Mouse (Mus musculus): Measurements from ENCODE around the gene Tmem170b.

Gene Tmem170b

DNA sequence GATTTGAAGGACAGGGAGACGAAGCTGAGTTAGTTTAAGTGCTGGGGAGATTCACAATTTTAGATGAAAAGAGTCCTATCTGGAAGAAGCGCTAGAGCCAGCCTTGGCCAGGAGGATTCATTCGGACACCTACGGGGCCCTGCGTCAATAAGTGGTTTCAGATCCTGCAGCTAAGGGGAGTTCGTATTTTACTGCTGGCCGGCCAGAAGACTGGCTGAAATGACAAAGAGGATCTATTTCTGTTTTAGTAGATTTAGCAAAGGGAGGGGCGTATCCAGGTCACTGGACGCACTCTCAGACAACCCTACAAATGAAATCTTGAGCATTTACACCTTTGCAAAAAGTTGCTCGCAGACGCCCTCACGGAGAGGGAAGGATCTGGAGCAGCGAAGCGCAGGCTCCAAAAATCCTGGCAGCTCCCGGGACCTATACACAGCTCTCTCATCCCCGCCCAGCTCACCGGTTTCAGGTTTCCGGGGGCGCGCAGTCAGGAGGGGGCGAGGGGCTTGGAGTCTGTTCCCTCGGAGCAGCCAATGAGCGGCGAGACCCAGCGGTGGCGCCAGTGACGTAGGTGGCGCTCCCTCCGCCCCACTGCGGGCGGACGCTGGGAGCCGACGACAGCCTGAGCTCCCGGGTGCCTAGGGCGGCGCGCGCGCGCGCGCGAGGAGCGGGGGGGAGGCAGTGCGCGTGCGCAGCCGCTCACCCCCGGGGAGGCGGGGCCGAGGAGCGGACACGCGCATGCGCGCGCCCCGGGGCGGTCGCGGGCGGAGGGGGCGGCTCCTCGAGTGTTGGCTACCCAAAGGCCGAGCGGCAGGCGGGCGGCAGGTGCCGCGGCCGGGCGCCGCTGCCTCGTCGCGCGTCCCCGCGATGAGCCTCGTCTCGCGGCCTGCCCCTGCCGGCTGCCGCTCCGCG, at the start of gene Tmem170b:
Gene Tmem170b (plus strand): TSS at position 809 of the 912 bp plus-strand sequence.
- DNase-seq = peak; percentile 99

DNA sequence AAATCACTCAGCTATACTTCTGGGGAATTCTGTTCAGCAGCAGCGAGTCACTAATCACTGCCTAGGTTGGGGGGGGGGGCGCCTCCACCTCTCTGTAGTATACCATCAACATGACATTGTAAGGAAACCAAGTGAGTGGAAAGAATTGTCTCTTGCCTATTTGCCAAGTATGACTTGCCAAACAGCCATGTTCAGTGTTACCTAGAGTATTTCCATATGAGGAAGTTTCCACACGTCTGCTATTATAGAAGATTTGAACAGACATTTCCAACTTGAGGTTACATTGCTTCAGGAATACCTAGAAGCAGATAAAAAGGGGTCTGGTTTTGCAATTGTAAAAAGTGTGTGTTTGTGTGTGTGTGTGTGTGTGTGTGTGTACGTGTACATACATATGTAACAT, 44.7 kb upstream of the Tmem170b start:
- no peak for DNase-seq

DNA sequence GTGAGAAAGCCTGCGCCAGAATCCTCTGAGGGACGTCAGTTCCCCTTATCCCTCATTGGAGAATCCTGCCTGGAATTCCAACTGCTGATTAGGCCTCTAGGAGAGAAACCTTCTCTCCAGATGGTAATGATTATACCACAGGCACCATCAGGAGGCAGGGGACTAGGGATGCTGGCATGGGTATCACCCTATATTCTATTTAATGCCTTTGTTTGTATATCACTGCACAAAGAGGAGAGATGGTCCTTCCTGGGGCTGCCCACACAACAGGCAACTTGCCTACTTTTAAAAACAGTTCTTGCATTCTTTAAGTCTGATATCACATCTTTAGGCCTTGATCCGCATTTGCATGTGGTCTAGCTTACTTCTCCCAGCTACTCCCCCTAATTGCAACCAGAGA, 37.3 kb upstream of the Tmem170b start:
- DNase-seq = no peak

DNA sequence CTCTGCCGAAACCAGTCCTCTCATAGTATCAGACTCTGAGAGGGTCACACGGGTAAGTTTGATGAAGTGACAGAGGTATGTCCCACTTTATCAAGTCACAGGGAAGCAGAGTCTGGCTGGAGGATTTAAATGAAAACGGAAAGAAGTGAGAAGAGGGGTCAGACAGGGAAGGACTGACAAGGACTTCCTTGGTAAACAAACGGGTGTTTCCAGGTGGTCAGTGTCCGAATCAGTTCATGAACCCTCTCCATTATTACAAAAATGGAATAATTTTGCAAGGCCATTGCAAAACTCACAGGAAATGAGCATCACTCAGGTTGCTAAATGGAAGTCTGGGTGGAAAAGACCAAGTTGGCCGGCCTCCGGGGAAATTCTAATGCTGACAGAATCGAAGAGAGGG, 36.8 kb upstream of the Tmem170b start:
- no peak for DNase-seq

DNA sequence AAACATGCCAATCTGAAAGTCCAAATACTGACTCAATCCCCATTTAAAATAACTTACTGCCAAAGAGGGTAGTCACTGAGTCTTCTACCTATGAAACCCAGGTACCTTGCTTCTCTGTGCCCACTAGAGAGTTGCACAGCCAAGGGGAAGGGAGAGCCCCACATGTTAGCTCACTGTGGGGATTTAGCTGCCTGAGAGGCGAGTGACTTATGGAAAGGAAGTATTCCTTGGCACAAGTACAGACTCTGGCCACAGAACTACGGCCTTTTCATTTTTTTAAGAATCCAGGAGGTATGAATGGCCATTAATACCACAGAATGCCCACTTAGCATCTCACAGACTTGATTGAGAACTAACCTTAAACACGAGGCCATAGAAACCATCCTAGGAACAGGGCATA, 35.9 kb upstream of the Tmem170b start:
- no peak for DNase-seq

DNA sequence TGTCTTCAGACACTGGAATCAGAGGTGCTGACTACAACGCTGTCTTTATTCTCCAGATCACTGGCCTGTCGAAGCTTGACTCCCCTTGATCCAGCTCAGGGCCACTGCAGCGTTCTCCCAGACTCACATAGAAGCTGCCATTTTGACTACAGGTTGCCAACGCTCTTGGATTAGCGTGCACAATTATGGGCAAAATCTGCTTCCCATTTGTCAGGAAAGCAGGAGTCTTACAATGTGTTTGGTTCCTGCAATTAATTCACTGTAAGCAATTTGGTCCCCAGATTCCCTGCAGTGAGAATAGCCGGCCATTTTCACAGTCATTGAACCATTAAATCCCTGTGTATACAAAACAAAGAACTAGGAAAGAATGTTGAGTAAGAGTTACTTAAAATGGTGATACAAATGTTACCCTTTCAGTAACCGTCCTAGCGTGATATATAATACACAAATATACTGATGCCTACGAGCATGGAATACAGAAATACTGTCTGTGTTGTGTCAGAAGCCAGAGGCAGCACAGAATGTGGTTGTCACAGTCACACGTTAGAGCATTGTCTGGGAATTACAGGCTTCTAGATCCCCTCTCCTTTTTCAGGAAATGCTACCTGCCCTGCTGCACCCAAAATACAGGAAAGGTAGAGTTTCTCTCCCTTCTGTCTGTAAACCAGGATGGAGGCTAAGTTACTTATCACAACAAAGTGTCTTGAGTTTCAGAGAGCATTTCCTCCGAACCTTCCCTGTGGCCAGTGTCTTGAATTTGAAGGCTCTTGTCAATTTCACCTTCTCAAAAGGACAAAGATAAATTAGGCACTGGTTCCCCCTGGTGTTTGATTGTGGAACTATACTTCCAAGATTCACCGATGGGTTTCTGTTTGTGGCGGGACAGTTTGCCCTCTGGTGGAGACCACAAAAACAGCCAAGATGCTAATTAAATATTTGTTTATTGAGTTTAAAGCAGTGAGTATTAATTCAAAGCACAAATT, 34.0 kb upstream of the Tmem170b start:
- DNase-seq = peak; percentile 95

DNA sequence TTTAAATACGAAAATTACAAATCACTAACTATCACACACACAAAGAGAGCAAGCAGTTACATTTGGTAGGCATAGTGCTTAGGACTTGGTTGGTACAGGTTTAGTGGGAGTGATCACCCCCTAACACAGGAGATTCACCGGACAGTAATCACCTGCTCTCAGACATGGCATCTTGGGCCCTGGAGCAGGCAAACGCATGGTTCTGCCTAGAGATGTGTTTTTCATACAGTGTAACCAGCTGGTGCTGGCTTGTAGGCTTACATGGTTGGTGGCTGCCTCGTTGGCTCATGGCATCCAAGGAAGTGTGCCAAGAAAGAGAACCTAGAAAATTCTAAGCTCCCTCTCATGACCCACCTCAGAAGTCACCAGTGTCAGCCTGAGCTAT, 33.4 kb upstream of the Tmem170b start:
- DNase-seq = no peak

DNA sequence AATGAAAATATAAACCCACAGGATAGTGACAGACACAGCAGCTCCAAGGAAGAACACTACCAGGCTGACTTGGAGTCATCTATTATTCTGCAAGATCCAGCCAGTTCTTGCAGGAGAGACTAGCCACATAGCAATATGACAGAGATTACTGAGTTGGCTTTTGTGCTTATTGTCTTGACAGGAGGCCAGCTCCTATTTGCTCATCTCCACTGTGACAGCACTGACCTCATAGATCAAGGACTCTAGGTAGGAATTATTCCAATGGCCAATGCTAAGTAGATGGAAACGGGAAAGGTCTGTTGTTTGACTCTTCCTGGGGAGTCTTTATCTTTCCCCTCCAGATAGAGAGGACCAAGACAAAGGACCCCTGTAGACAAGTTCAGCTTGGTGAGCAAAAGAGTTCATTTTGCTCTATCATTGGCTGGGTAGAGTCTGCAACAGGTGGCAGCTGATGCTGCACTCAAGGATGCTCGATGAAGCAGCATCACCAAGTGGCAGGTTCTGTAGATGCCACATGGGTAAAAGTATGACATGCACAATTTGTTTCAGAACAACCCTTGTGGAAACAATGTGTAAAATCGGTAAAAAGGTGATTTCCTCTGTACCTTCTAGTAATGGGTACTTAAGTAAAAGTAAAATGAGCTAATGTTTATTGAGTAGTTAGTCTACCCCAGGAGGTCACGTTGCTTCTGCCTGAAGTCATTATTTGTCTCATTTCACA, 32.4 kb upstream of the Tmem170b start:
- DNase-seq = peak; percentile 12

DNA sequence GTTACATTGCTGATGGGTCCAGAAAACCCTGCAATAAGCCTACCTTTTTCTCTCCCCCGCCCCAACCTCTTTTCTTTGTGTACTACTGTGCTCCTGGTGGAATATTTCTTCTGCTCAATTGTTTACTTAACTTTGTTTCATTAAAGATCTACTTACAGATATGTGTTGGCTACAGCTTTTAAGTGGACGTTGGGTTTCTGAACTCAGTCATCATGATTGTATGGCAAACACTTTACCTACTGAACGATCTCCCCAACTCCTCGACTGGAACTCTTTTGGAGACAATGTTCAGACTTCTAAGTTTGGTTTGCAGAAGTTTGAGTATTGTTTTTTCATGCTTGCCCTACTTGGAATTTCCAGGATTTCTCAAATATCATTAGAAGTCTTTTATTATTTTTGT, 24.6 kb upstream of the Tmem170b start:
- no peak for DNase-seq

DNA sequence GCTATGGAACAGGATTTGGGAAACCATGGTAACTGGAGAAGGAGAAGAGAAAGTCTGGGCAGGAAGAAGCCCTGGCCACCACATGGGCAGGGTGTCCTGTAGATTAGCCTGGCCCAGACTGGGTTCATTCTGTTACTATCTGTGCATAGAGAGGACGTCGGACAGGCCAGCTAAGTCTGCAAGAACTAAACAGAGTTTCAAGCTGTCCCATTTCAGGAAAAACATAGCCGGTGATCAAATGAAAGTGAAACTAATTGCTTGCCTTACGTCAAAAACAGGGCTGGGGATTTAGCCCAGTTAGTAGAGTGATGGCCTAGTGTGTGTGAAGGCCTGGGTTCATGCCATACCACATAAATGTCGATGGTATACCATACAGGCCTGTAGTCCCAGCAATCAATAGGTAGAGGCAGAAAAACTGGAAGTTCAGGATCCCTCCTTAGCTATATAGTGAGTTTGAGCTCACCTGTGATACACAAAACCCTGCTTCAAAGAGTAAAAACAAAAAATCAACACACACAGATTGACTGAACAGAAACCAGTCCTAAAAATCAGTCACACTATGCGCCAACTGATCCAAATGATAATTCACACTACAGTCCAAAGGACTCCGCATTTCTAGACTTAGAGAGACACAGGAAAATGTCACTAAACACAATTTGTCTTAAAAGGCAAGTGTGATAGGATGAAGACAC, 21.9 kb upstream of the Tmem170b start:
- no peak for DNase-seq

DNA sequence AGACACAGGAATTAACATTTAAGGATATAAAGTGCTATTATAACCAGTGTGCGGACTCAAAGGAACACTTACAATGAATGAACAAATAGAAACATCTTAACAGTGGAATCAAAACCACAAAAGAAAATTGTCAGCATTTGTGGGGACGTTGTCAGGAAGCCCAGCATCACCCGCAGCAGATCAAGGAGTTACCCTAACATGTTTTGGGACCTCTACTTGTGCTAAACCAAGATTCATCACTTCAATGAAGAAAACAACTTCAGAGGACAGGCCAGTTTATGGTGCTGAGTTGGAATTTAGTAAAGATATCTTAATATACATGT, 21.4 kb upstream of the Tmem170b start:
- no peak for DNase-seq

DNA sequence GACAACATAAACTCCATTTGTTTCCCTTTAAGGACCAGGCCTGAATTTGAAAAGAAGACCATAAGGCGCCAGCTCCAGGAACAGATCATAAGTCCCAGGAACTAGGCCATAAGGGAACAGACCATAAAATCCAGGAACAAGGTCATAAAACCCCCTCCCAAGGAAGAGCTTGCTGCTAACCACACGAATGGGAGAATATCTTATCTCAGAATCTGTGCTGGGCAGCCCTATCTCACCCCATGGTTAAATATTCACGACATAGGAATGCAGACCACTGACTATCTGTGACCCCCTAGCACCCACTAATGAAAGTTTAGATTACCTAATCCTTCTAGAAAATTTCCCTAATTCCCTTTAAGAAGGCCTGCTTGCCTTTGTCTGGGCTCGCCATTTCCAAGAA, 20.8 kb upstream of the Tmem170b start:
- DNase-seq = no peak

DNA sequence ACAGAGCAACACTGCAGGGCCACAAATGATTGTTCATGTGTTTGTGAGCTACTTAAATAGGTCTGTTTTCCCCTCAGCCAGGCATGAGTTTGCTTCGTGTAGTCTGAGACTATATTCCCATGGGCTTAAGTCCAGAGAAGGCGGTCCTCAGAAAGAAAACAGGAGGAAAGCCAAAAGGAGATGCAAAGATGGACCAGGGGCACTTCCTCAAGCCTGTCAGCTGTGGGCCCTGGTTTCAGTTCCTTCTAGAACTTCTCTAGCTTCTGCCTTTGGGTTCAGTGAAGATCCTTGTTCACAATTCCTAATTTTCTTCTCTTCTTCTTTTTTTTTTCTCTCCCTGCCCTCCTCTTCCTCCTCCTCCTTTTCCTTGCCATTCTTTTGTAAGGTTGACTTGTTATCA, 9.0 kb upstream of the Tmem170b start:
- DNase-seq = no peak

DNA sequence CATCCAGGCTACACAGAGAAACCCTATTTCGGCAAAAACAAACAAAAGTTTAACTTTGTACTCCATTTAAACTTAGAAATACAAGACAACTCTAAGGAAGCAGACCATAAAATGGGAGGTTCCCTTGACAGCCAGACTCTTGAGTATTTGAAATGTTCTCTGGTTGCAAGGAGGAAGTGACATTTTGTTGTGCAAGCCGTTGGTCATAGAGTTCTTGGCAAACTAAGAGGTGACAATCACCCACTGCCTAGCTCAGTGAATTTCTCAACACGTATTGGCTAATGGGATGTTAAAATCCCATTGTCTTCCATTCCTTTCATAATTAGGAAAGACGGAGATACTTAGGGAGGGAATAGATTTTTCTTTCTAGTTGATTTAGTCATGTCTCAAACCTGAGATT, 5.7 kb upstream of the Tmem170b start:
- no peak for DNase-seq

DNA sequence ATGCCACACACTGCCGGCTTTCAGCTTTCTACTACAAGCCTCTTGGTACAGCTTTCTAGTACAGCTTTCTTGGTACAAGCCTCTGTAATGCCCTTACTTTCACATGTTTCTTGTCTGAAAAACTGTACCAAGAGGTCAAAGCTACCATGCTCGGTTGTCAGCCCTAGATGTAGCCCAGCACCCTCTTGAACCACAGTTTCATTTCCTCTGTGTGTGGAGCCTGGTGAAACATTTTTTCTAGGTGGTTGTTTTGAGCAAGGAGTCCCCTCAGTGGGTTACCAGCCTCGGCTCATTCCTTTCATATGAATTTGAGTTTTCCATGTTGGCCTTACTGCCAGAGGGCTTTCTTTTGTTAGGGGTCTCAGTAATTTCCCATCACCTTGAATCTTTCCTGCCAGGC, 4.7 kb upstream of the Tmem170b start:
- DNase-seq = no peak

DNA sequence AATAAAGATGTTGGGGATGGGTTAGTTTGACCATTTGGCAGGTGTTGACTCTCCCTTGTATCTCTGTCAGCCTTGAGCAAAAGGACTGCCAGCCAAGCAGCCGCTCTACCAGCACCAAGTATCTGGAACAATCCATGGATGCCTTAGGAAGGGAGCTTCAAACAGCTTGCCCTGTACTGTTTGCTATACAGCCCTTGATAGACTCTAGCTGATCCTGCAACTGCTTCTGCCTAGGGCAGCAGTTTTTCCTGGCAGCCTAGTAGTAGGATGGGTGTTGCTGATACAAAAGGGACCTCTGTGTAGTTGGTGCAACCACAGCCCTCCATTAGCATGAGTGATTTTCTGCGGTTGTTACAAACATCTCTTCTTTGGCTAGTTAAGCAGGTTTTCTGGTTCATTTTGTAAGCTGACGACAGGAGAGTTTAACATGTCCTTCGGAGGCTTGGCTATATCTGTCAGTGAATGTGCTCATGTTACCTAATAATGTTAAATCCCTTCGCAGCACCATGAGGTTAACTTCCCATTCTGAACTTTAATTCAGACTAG, 1.7 kb upstream of the Tmem170b start:
- no peak for DNase-seq

DNA sequence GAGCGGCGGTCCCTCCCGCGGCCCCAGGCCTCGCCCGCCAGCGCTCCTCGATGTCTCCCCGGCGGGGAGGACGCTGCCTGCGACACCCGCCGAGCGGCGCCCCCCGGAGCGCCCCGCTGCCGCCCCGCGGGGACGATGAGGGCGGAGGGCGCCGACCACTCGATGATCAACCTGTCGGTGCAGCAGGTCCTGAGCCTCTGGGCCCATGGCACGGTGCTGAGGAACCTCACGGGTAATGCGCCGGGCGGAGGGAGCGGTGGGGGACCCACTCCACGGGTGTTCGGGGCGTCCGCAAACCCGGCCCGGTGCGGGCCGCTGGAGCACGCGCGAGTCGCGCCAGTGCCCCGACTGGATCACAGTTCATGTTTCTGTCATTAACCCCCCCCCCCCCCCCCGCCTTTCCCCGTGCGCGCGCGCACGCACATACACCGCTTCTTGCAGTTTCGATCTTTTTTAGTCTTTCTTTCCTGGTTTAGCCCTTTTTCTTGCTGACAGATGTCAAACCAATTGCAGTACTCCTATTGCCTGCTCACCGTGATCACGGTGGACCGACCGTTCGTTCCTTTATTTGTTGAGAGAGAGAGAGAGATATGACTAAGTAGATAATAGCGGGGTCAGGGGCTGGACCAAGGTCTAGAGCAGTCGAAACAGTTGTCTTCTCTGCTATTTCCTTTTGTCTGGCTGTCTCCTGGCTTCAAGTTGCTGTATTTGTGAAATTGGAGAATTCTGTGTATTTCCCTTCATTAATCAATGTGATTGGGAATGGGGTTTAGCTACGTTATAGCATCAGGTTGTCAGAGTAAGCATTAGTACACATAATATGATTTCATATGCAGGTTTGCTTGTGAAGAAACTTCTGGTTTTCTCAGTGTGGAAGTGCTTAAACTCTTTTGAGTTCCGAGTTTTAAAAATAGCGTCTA, 634 bp downstream of the Tmem170b start:
- DNase-seq = peak; percentile 70

DNA sequence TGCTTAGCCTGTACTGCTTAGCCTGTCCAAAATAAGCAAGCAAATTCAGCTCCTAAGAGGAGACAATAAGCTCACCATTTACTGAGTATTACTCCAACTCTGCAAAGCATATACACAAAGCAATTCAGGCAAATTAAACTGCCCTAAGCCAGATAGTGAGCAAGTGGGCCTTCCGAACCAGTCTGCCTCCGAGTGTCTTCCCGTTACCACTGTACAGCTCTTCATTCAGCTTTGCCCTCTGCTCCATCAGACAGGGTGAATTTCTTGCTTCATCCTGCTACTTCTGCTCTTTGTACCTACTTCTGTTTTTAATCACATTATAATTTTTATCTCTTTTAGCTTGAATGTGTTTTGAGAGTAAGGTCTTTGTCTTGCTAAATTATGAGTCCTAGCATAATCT, 1.9 kb downstream of the Tmem170b start:
- no peak for DNase-seq

DNA sequence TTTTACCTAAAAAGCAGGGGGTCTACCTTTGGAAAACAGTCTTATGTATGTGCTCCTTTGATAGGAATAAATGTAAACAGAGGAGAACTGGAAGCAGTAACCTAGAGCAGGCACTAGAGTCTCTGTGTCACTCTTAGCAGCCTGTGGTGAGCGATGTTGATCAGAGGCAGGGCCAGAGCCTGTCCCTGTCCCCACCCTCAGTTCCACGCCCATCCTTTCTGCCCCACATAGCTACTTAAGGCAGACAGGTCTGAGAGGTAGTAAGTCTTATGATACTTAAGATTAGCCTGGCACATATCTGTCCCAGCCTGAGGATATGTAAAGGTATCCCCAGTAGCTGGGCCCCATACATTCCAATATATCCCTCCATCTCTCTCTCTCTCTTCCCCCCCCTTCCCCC, 2.9 kb downstream of the Tmem170b start:
- DNase-seq = no peak

DNA sequence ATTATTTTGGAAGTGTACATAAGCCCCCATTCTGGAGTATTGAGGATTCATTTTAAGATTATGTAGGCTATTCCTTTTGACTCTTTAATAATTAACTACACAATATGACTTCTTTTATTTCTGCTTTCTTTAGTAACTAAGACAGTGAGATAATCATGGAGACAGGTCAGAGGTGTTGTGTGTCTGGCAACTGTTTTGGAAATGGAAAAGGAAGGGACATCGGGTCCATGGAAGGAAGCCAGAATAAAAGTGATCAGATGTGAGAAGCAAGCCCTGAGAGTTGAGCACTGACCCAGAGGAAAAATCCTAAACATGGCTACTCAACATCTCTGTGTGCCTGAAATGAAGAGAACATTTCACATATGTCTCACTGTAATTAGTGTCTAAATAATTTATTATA, 5.3 kb downstream of the Tmem170b start:
- no peak for DNase-seq

DNA sequence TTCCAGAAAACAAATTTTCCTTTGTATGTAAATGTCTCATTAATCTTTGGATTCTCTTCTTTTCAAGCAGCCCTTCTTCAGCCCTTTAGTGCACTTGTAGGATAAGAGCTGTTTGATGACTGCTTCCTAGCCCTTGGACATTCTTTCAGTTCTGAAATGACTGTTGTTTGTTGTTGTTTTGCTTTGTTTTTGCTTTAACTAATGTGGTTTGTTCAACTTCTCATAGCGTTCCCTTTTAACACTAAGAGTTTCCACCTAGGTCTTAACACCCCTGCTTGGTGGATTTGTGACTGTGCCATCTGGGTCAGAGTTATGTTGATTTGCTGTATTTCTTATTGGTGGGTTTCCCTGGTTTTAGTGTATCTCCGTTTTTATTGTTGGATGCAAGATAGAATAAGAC, 8.8 kb downstream of the Tmem170b start:
- no peak for DNase-seq

Data from retina, postnatal 1 day (tissue).